Mouse (Mus musculus) G1E (cell line): ENCODE data around the gene Tmprss7. TPM values are rescaled to one million over a fixed set of nuclear protein-coding genes. Genes with fewer than 3 reads are reported as not detected.

Experiments
- ATAC-seq: 2 replicates; pipeline ENCODE4 v1.8.0; 2016; ENCODE audit warnings: mild to moderate bottlenecking; ENCODE audit not compliant: insufficient number of reproducible peaks, poor library complexity, low FRiP score, severe bottlenecking; ENCODE audit errors: extremely low read depth
- DNase-seq: peaks from one replicate; pipeline ENCODE4 v3.0.0; 2012; ENCODE audit warnings: low spot score
- H3K27me3 ChIP-seq: 2 replicates; pipeline ENCODE4 v1.6.1; 2012; ENCODE audit warnings: mild to moderate bottlenecking, low read length, inconsistent platforms; ENCODE audit not compliant: insufficient read depth
- H3K36me3 ChIP-seq: replicated peaks from 2 replicates; pipeline ENCODE3; 2012; ENCODE audit warnings: mild to moderate bottlenecking, inconsistent platforms
- H3K4me1 ChIP-seq: 2 replicates; pipeline ENCODE4 v1.6.1; 2012; ENCODE audit warnings: low read depth, low read length, inconsistent platforms, mixed read lengths; ENCODE audit not compliant: insufficient read depth
- H3K4me3 ChIP-seq: 2 replicates; pipeline ENCODE4 v1.5.1; 2012; ENCODE audit warnings: low read depth, mild to moderate bottlenecking, inconsistent platforms, low read length, moderate library complexity, mixed read lengths
- H3K9me3 ChIP-seq: replicated peaks from 2 replicates; pipeline ENCODE4 v1.6.1; 2012; ENCODE audit warnings: inconsistent platforms
- CTCF ChIP-seq: IDR thresholded peaks from 2 replicates; pipeline ENCODE4 v1.5.1; 2012; ENCODE audit warnings: low read depth, low read length, inconsistent platforms, mixed read lengths
- GATA1 ChIP-seq: IDR thresholded peaks from 2 replicates; pipeline ENCODE4 v1.6.1; 2012; ENCODE audit warnings: borderline replicate concordance, low read length, inconsistent platforms, mixed read lengths
- GATA2 ChIP-seq: IDR thresholded peaks from 2 replicates; pipeline ENCODE4 v1.6.1; 2012; ENCODE audit warnings: low read depth, low read length, inconsistent platforms, borderline replicate concordance
- POLR2AphosphoS5 ChIP-seq: IDR thresholded peaks from 2 replicates; pipeline ENCODE4 v1.6.1; 2012; ENCODE audit warnings: low read depth, low read length, inconsistent platforms; ENCODE audit not compliant: insufficient replicate concordance
- TAL1 ChIP-seq: conservative IDR thresholded peaks from 2 replicates; pipeline ENCODE4 v1.6.1; 2012; ENCODE audit warnings: low read depth, low read length, inconsistent platforms, mixed read lengths
- polyA plus RNA-seq: library from polyadenylated mRNA; stranded (reverse); fragments of >175 nt; gene quantifications from 2 replicates; pipeline ENCODE4 v1.2.3, GENCODE M21; 2012
- total RNA-seq, 2 experiments: library from RNA; stranded (forward) in 1 of 2; stranded (reverse) in 1 of 2; fragments of 200-1000 nt in 1 of 2; fragments of >200 nt in 1 of 2; fragmentation: Nextera tagmentation in 1 of 2; gene quantifications; 2 replicates each; pipeline ENCODE4 v1.2.3; 2014 to 2017

Gene Tmprss7
- total and polyA plus RNA-seq, 3 experiments = 1.8 TPM; not detected in 2

GRCm38 (mm10) chr16:45629497-45630105, 63.9 kb downstream of the Tmprss7 start:
- no peak overlapping the region for H3K4me3 ChIP-seq
- no peaks in the 10 kb centered on the region for H3K9me3 ChIP-seq
- no peaks in the 10 kb centered on the region for H3K36me3 ChIP-seq
- DNase-seq (no peak), ATAC-seq (no peak)
- H3K4me1 ChIP-seq = no peaks in the 10 kb centered on the region
- no peaks in the 10 kb centered on the region for H3K27me3 ChIP-seq
- TF ChIP-seq CTCF = no peak
- no peak for TF ChIP-seq POLR2AphosphoS5

GRCm38 (mm10) chr16:45625342-45625741, 68.1 kb downstream of the Tmprss7 start:
- H3K4me1 ChIP-seq = no peaks in the 10 kb centered on the region
- DNase-seq (no peak), ATAC-seq (no peak)

DNA sequence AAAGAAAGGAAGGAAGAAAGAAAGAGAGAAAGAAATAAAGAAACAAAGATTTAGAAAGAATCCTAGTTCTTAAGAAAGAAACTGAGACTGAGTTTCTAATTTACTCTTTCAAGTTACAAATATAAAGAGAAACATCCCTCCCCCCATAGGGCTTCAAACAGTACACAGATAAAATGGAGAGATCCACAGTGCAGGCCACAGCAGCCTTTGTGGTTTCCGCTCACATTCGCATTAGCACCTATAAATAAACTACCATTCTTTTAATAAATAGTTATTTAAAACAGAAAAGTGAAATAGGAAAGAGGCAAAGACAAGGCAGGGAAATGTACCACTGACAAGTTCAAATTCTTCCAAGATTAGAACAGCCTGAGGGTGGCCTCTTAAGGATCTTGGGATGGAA, 68.7 kb downstream of the Tmprss7 start:
- Histone ChIP-seq H3K36me3 (no peaks in the 10 kb centered on the region), H3K4me1 (no peaks in the 10 kb centered on the region), H3K4me3 (no peak overlapping the region), H3K9me3 (no peaks in the 10 kb centered on the region), H3K27me3 (no peaks in the 10 kb centered on the region)
- no peak for DNase-seq
- ATAC-seq = no peak
- TF ChIP-seq GATA1 (no peak), CTCF (no peak), TAL1 (no peak), GATA2 (no peak), POLR2AphosphoS5 (no peak)

More at GRCm38 (mm10) chr16:45625342-45625741, 68.1 kb downstream of the Tmprss7 start:
- Histone ChIP-seq H3K27me3 (no peaks in the 10 kb centered on the region), H3K4me3 (no peak overlapping the region), H3K9me3 (no peaks in the 10 kb centered on the region), H3K36me3 (no peaks in the 10 kb centered on the region)
- TF ChIP-seq GATA1 (no peak), TAL1 (no peak), CTCF (no peak), POLR2AphosphoS5 (no peak), GATA2 (no peak)

GRCm38 (mm10) chr16:45623230-45623629, 70.2 kb downstream of the Tmprss7 start:
- Histone ChIP-seq H3K27me3 (no peaks in the 10 kb centered on the region), H3K9me3 (no peaks in the 10 kb centered on the region), H3K4me3 (no peak overlapping the region), H3K4me1 (no peaks in the 10 kb centered on the region), H3K36me3 (no peaks in the 10 kb centered on the region)
- no peak for TF ChIP-seq GATA1
- no peak for TF ChIP-seq POLR2AphosphoS5
- DNase-seq (no peak), ATAC-seq (no peak)

DNA sequence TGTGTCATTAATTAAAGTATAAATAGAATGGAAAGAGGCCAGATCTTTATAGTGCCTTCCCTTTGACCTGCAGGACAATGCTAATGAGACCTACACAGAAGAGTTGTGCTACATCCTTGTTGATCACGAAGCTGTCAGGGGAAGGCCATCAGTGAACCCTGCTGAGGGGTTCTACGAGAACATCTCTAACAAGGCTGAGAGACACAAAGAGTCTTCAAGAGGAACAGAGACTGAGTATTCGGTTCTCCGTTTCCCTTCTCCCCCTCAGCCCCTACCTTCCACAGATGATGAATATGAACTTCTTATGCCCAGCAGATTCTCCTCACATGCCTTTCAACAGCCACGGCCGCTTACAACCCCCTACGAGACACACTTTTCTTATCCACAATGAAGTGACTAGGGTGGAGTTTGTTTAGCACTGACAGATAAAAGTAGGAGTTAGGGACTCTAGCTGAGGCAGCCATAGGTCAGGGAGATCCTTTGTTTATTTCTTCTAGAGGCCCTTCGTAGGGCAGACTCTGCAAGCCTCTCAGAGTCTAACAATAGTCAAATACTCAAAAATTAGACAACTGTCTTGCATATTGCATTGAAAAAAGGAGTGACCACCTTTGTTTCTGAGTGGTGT, 73.6 kb downstream of the Tmprss7 start:
- Histone ChIP-seq H3K9me3 (no peaks in the 10 kb centered on the region), H3K4me1 (no peaks in the 10 kb centered on the region), H3K36me3 (no peaks in the 10 kb centered on the region), H3K27me3 (no peaks in the 10 kb centered on the region), H3K4me3 (no peak overlapping the region)
- TF ChIP-seq POLR2AphosphoS5 (no peak), CTCF (no peak), GATA1 (no peak), TAL1 (no peak), GATA2 (no peak)
- no peak for DNase-seq
- ATAC-seq = no peak

GRCm38 (mm10) chr16:45615944-45616343, 77.5 kb downstream of the Tmprss7 start:
- TF ChIP-seq TAL1 (no peak), GATA1 (no peak), POLR2AphosphoS5 (no peak), GATA2 (no peak), CTCF (no peak)
- Histone ChIP-seq H3K4me1 (no peaks in the 10 kb centered on the region), H3K9me3 (no peaks in the 10 kb centered on the region), H3K4me3 (no peak overlapping the region), H3K36me3 (no peaks in the 10 kb centered on the region), H3K27me3 (no peaks in the 10 kb centered on the region)
- DNase-seq = no peak
- no peak for ATAC-seq

- 0 out of 2 replicates have a peak, but pooled peaks cover 2% of the 10 kb centered on the region for H3K27me3 ChIP-seq
- no peaks in the 10 kb centered on the region for H3K9me3 ChIP-seq
- H3K36me3 ChIP-seq = no peaks in the 10 kb centered on the region
- ATAC-seq (no peak), DNase-seq (no peak)
- TF ChIP-seq GATA1 = no peak
- TF ChIP-seq TAL1 = no peak
- no peak for TF ChIP-seq POLR2AphosphoS5
- TF ChIP-seq CTCF = no peak
- no peak for TF ChIP-seq GATA2
- H3K4me3 ChIP-seq = no peak overlapping the region
- no peaks in the 10 kb centered on the region for H3K4me1 ChIP-seq
Observed at GRCm38 (mm10) chr16:45613247-45613646, 80.2 kb downstream of the Tmprss7 start.
